Mouse (Mus musculus): ENCODE data around the gene Gm11116. TPM values are rescaled to one million over a fixed set of nuclear protein-coding genes. Genes with fewer than 3 reads are reported as not detected.
"Not testable (repeated sequence)": the region's sequence is repeated elsewhere in the genome, so short reads cannot be mapped to it uniquely, and the experiment has no call there.

Gm11116 gene
- polyA plus RNA-seq (2012; rRNA removed): not detected in 2 replicates

- no peak for DNase-seq (ENCODE audit: low spot score)
Observed at GRCm38 (mm10) chr5:88111430-88111829, at the start of gene Gm11116. TSS of gene Gm11116 (minus strand) at chr5:88111530.

- no peak for DNase-seq (ENCODE audit: low spot score)
Observed at GRCm38 (mm10) chr5:88153999-88154398, 42.7 kb upstream of the Gm11116 start, which contains the start of gene Gm11115. TSS of gene Gm11115 (minus strand) at chr5:88154099.

GRCm38 (mm10) chr5:88086256-88086655, 25.1 kb downstream of the Gm11116 start, which contains the start of gene Smr2:
TSS of gene Smr2 (plus strand) at chr5:88086556.
- DNase-seq (ENCODE audit: low spot score): not testable (repeated sequence)

Other genes with a start within 250 kb of the Gm11116 start
- 0.10 TPM in 1 of 2 replicates, not detected in the other for gene Odam, start 226.5 kb downstream of the Gm11116 start, polyA plus RNA-seq (2012; rRNA removed)
- not detected in 2 replicates for gene Csn3, start 186.0 kb downstream of the Gm11116 start, polyA plus RNA-seq (2012; rRNA removed)
- gene 2310003L06Rik, start 142.1 kb downstream of the Gm11116 start, polyA plus RNA-seq (2012; rRNA removed): not detected in 2 replicates
- gene Gm28434, start 142.0 kb downstream of the Gm11116 start, polyA plus RNA-seq (2012; rRNA removed): not detected in 2 replicates
- not detected in 2 replicates for gene Cabs1, start 132.1 kb downstream of the Gm11116 start, polyA plus RNA-seq (2012; rRNA removed)
- gene Smr3a, start 109.0 kb downstream of the Gm11116 start, polyA plus RNA-seq (2012; rRNA removed): not detected in 2 replicates
- gene Smr2, start 25.0 kb downstream of the Gm11116 start, polyA plus RNA-seq (2012; rRNA removed): not detected in 2 replicates
- not detected in 2 replicates for gene Gm11115, start 42.6 kb upstream of the Gm11116 start, polyA plus RNA-seq (2012; rRNA removed)
- not detected in 2 replicates for gene Gm7714, start 157.4 kb upstream of the Gm11116 start, polyA plus RNA-seq (2012; rRNA removed)
- not detected in 2 replicates for gene Prol1, start 205.8 kb upstream of the Gm11116 start, polyA plus RNA-seq (2012; rRNA removed)

All from urinary bladder, adult 2 months (tissue).